Mouse (Mus musculus): ENCODE data around the gene Hpgd.

DNA sequence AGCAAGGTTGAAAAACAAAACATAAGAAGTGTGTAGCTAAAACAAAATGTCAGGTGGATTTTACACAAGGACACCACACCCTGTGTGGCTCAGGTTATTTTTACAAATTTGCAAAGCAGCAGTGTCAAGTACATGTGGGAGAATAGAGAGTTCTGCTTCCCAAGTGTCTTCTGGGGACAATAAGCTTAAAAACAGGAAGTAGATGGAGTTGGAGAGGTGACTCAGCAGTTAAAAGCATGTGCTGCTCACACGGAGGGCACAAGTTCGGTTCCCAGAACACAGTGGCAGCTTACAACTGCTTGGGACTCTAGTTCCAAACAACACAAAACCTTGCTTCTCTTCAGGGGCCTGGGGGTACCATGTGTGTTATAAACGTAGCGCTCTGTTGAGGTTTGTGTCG, 5.0 kb downstream of the Hpgd start:
- TF ChIP-seq CTCF (IDR thresholded peaks at IDR 0.05; ENCODE audit: low read depth, low read length), result no peak
- TF ChIP-seq GATA1 (IDR thresholded peaks at IDR 0.05; ENCODE audit: borderline replicate concordance, low read length), result no peak
- TF ChIP-seq TAL1 (conservative IDR thresholded peaks at IDR 0.05; ENCODE audit: low read depth, low read length), result no peak
- TF ChIP-seq GATA2 (IDR thresholded peaks at IDR 0.05; ENCODE audit: borderline replicate concordance, low read depth, low read length), result no peak
